Mouse (Mus musculus) neural tube, embryonic 11.5 days (tissue): ENCODE results near the gene Hormad2. TPM values are rescaled to one million over a fixed set of nuclear protein-coding genes. Genes with fewer than 3 reads are reported as not detected.
A peak's percentile ranks its signal among the peaks of the same experiment; 100 is the strongest.

Source experiments
- ATAC-seq: fragments of 200-750 bp; cut with Nextera tagmentation; 2 replicates; pipeline ENCODE4 v1.8.0; 2017; ENCODE audit warnings: moderate number of reproducible peaks, mild to moderate bottlenecking, moderate TSS enrichment, moderate library complexity; ENCODE audit not compliant: insufficient read depth, low FRiP score, low TSS enrichment
- DNase-seq: peaks from one replicate; pipeline ENCODE4 v3.0.0-alpha.2; 2015; ENCODE audit warnings: low spot score
- H3K27ac ChIP-seq: fragments of 300-500 bp; sonication (generic); 2 replicates; pipeline ENCODE4 v1.5.1; 2014; ENCODE audit warnings: low read depth, mild to moderate bottlenecking, low read length
- H3K27me3 ChIP-seq: fragments of 300-500 bp; sonication (generic); 2 replicates; pipeline ENCODE4 v1.6.1; 2014; ENCODE audit warnings: mild to moderate bottlenecking, low read length, mixed read lengths; ENCODE audit not compliant: control insufficient read depth, insufficient read depth
- H3K36me3 ChIP-seq: fragments of 300-500 bp; sonication (generic); 2 replicates; pipeline ENCODE4 v1.6.1; 2014; ENCODE audit warnings: mild to moderate bottlenecking, low read length, moderate library complexity, mixed read lengths; ENCODE audit not compliant: control insufficient read depth, insufficient read depth
- H3K4me1 ChIP-seq: fragments of 300-500 bp; sonication (generic); 2 replicates; pipeline ENCODE4 v1.6.1; 2014; ENCODE audit warnings: low read length, mixed read lengths; ENCODE audit not compliant: control insufficient read depth, insufficient read depth
- H3K4me2 ChIP-seq: fragments of 300-500 bp; sonication (generic); 2 replicates; pipeline ENCODE4 v1.6.1; 2014; ENCODE audit warnings: low read depth, mild to moderate bottlenecking, moderate library complexity
- H3K4me3 ChIP-seq: fragments of 300-500 bp; sonication (generic); 2 replicates; pipeline ENCODE4 v1.5.1; 2014; ENCODE audit warnings: low read depth, low read length
- H3K9ac ChIP-seq: fragments of 300-500 bp; sonication (generic); 2 replicates; pipeline ENCODE4 v1.6.1; 2014; ENCODE audit warnings: mild to moderate bottlenecking, low read length
- H3K9me3 ChIP-seq: fragments of 300-500 bp; sonication (generic); 2 replicates; pipeline ENCODE4 v1.6.1; 2016; ENCODE audit warnings: low read length; ENCODE audit not compliant: control insufficient read depth
- WGBS: fragments of 180-500 bp; shearing (Covaris S2); extraction: QIAGEN DNeasy Blood & Tissue Kit; methylation state at CpG from one replicate; pipeline ENCODE4 v1.1.7; 2014; 5-methylcytosine and 5-hydroxymethylcytosine counted together
- polyA plus RNA-seq: library from polyadenylated mRNA; unstranded; fragments of >200 nt; fragmentation: Nextera tagmentation; extraction: Ambion mirVana; gene quantifications from 2 replicates; pipeline ENCODE4 v1.2.1, GENCODE M21; 2014

The Hormad2 gene
- polyA plus RNA-seq, 1 experiment from 2014 or later = 0.12 TPM

- Histone ChIP-seq H3K27ac (no peak overlapping the region), H3K4me2 (no peak overlapping the region), H3K36me3 (no peaks in the 10 kb centered on the region), H3K4me1 (no peaks in the 10 kb centered on the region), H3K9ac (no peak overlapping the region), H3K9me3 (no peaks in the 10 kb centered on the region), H3K27me3 (no peaks in the 10 kb centered on the region), H3K4me3 (no peak overlapping the region)
- ATAC-seq (no peak), DNase-seq (no peak)
- WGBS = 66% methylated on average over 5 of the region's 5 CpGs
Measured at GRCm38 (mm10) chr11:4460615-4461014, 19.7 kb upstream of the Hormad2 start.

GRCm38 (mm10) chr11:4454895-4455535 is 14.1 kb upstream of the Hormad2 start:
- ATAC-seq (no peak), DNase-seq (no peak)
- Histone ChIP-seq H3K27me3 (no peaks in the 10 kb centered on the region), H3K27ac (no peak overlapping the region), H3K9ac (no peak overlapping the region), H3K4me2 (no peak overlapping the region), H3K4me3 (no peak overlapping the region), H3K4me1 (no peaks in the 10 kb centered on the region), H3K36me3 (no peaks in the 10 kb centered on the region), H3K9me3 (no peaks in the 10 kb centered on the region)
- WGBS = 82% methylated on average over 8 of the region's 8 CpGs

GRCm38 (mm10) chr11:4452467-4453184 is 11.7 kb upstream of the Hormad2 start:
- Histone ChIP-seq H3K27ac (no peak overlapping the region), H3K4me1 (no peaks in the 10 kb centered on the region), H3K4me2 (no peak overlapping the region), H3K9me3 (no peaks in the 10 kb centered on the region), H3K9ac (no peak overlapping the region), H3K36me3 (no peaks in the 10 kb centered on the region), H3K4me3 (no peak overlapping the region), H3K27me3 (no peaks in the 10 kb centered on the region)
- DNase-seq (no peak), ATAC-seq (no peak)
- 90% methylated on average over 12 of the region's 12 CpGs for WGBS

- Histone ChIP-seq H3K9ac (no peak overlapping the region), H3K27ac (no peak overlapping the region), H3K4me1 (no peaks in the 10 kb centered on the region), H3K36me3 (no peaks in the 10 kb centered on the region), H3K4me2 (no peak overlapping the region), H3K27me3 (no peaks in the 10 kb centered on the region), H3K9me3 (no peaks in the 10 kb centered on the region), H3K4me3 (no peak overlapping the region)
- WGBS = 28% methylated on average over 9 of the region's 9 CpGs
- ATAC-seq (no peak), DNase-seq (peak; percentile 74)
Measured at GRCm38 (mm10) chr11:4451116-4451515, 10.2 kb upstream of the Hormad2 start.

- no peaks in the 10 kb centered on the region for H3K27me3 ChIP-seq
- H3K4me2 ChIP-seq = no peak overlapping the region
- H3K9me3 ChIP-seq = no peaks in the 10 kb centered on the region
- H3K4me1 ChIP-seq = no peaks in the 10 kb centered on the region
- ATAC-seq (no peak), DNase-seq (no peak)
- H3K36me3 ChIP-seq = no peaks in the 10 kb centered on the region
- no peak overlapping the region for H3K27ac ChIP-seq
- WGBS = 92% methylated on average over 9 of the region's 9 CpGs
- no peak overlapping the region for H3K9ac ChIP-seq
- no peak overlapping the region for H3K4me3 ChIP-seq
Measured at GRCm38 (mm10) chr11:4446195-4446868, 5.4 kb upstream of the Hormad2 start.

- H3K4me3 ChIP-seq = no peak overlapping the region
- H3K9me3 ChIP-seq = no peaks in the 10 kb centered on the region
- H3K36me3 ChIP-seq = no peaks in the 10 kb centered on the region
- H3K4me1 ChIP-seq = no peaks in the 10 kb centered on the region
- DNase-seq = no peak
- H3K9ac ChIP-seq = no peak overlapping the region
- 33% methylated on average over 1 of the region's 1 CpGs for WGBS
- no peaks in the 10 kb centered on the region for H3K27me3 ChIP-seq
- no peak overlapping the region for H3K4me2 ChIP-seq
- no peak overlapping the region for H3K27ac ChIP-seq
- ATAC-seq = no peak
Measured at GRCm38 (mm10) chr11:4442280-4442679, 1.4 kb upstream of the Hormad2 start.

GRCm38 (mm10) chr11:4438211-4438610 is 2.7 kb downstream of the Hormad2 start:
- 61% methylated on average over 2 of the region's 2 CpGs for WGBS

GRCm38 (mm10) chr11:4437318-4437717 is 3.6 kb downstream of the Hormad2 start:
- WGBS = 98% methylated on average over 1 of the region's 1 CpGs
- no peak overlapping the region for H3K4me3 ChIP-seq
- no peak for ATAC-seq

More at GRCm38 (mm10) chr11:4438211-4438610, 2.7 kb downstream of the Hormad2 start:
- no peak overlapping the region for H3K27ac ChIP-seq
- no peak overlapping the region for H3K4me3 ChIP-seq
- no peak for ATAC-seq
- H3K9me3 ChIP-seq = no peaks in the 10 kb centered on the region
- H3K36me3 ChIP-seq = no peaks in the 10 kb centered on the region
- H3K27me3 ChIP-seq = no peaks in the 10 kb centered on the region
- no peak overlapping the region for H3K4me2 ChIP-seq
- H3K9ac ChIP-seq = no peak overlapping the region
- no peaks in the 10 kb centered on the region for H3K4me1 ChIP-seq
- DNase-seq = no peak

More at GRCm38 (mm10) chr11:4437318-4437717, 3.6 kb downstream of the Hormad2 start:
- no peaks in the 10 kb centered on the region for H3K4me1 ChIP-seq
- DNase-seq = no peak
- no peaks in the 10 kb centered on the region for H3K27me3 ChIP-seq
- H3K9me3 ChIP-seq = no peaks in the 10 kb centered on the region
- no peak overlapping the region for H3K27ac ChIP-seq
- no peaks in the 10 kb centered on the region for H3K36me3 ChIP-seq
- no peak overlapping the region for H3K4me2 ChIP-seq
- no peak overlapping the region for H3K9ac ChIP-seq
